Mouse (Mus musculus) limb, embryonic 13.5 days (tissue): ENCODE measurements at regions not wholly inside any gene's neighbourhood (a gene's known extent, or its start where the extent isn't known, plus 50 kb on each side); places are given as distances from the start of the nearest gene placed in this dataset.

Experiments
- ATAC-seq: fragments of 200-750 bp; cut with Nextera tagmentation; 2 replicates; pipeline ENCODE4 v1.8.0; 2017; ENCODE audit warnings: low read depth, moderate number of reproducible peaks, moderate TSS enrichment; ENCODE audit not compliant: low FRiP score
- H3K27ac ChIP-seq: fragments of 300-500 bp; sonication (generic); 2 replicates; pipeline ENCODE4 v1.5.1; 2015; ENCODE audit warnings: inconsistent platforms, mild to moderate bottlenecking, moderate library complexity
- H3K27me3 ChIP-seq: fragments of 300-500 bp; sonication (generic); 2 replicates; pipeline ENCODE4 v1.6.1; 2015; ENCODE audit warnings: mild to moderate bottlenecking, inconsistent platforms
- H3K36me3 ChIP-seq: fragments of 300-500 bp; sonication (generic); 2 replicates; pipeline ENCODE4 v1.6.1; 2015; ENCODE audit warnings: inconsistent platforms, mild to moderate bottlenecking, moderate library complexity
- H3K4me1 ChIP-seq: fragments of 300-500 bp; sonication (generic); 2 replicates; pipeline ENCODE4 v1.6.1; 2015; ENCODE audit warnings: inconsistent platforms
- H3K4me2 ChIP-seq: fragments of 300-500 bp; sonication (generic); replicated peaks from 2 replicates; pipeline ENCODE4 v1.6.1; 2015; ENCODE audit warnings: inconsistent platforms, mild to moderate bottlenecking, moderate library complexity
- H3K4me3 ChIP-seq: fragments of 300-500 bp; sonication (generic); 2 replicates; pipeline ENCODE4 v1.5.1; 2015; ENCODE audit warnings: moderate library complexity, mild to moderate bottlenecking, inconsistent platforms
- H3K9ac ChIP-seq: fragments of 300-500 bp; sonication (generic); 2 replicates; pipeline ENCODE4 v1.6.1; 2015; ENCODE audit warnings: mild to moderate bottlenecking, inconsistent platforms
- H3K9me3 ChIP-seq: fragments of 300-500 bp; sonication (generic); 2 replicates; pipeline ENCODE4 v1.6.1; 2016; ENCODE audit warnings: inconsistent platforms
- WGBS: fragments of 180-500 bp; shearing (Covaris S2); methylation state at CpG from one replicate; pipeline ENCODE4 v1.1.7; 2015; 5-methylcytosine and 5-hydroxymethylcytosine counted together

GRCm38 (mm10) chr13:97600136-97600535 is 160.3 kb downstream of the Gm10260 start:
- H3K27me3 ChIP-seq, result no peaks in the 10 kb centered on the region
- H3K4me1 ChIP-seq, result peaks cover 49% of the 10 kb centered on the region
- no peak for ATAC-seq
- no peak overlapping the region for H3K4me3 ChIP-seq
- WGBS, result 60% methylated on average over 7 of the region's 7 CpGs
- no peak overlapping the region for H3K4me2 ChIP-seq
- no peak overlapping the region for H3K9ac ChIP-seq
- no peaks in the 10 kb centered on the region for H3K9me3 ChIP-seq
- H3K36me3 ChIP-seq, result no peaks in the 10 kb centered on the region
- no peak overlapping the region for H3K27ac ChIP-seq

- Histone ChIP-seq H3K4me3 (no peak overlapping the region), H3K4me1 (peaks cover 49% of the 10 kb centered on the region), H3K9ac (no peak overlapping the region), H3K36me3 (no peaks in the 10 kb centered on the region), H3K9me3 (no peaks in the 10 kb centered on the region), H3K4me2 (no peak overlapping the region), H3K27me3 (no peaks in the 10 kb centered on the region), H3K27ac (no peak overlapping the region)
- WGBS, result 36% methylated on average over 15 of the region's 15 CpGs
- 0 out of 2 replicates have a peak, but pooled peaks have one; percentile 37 for ATAC-seq
These were observed 161.7 kb downstream of the Gm10260 start for GRCm38 (mm10) chr13:97598507-97599431.

- H3K9ac ChIP-seq, result no peak overlapping the region
- no peak overlapping the region for H3K4me3 ChIP-seq
- H3K4me2 ChIP-seq, result no peak overlapping the region
- H3K27me3 ChIP-seq, result no peaks in the 10 kb centered on the region
- no peak for ATAC-seq
- WGBS, result 79% methylated on average over 4 of the region's 4 CpGs
- H3K4me1 ChIP-seq, result peaks cover 19% of the 10 kb centered on the region
- H3K27ac ChIP-seq, result no peak overlapping the region
- H3K36me3 ChIP-seq, result no peaks in the 10 kb centered on the region
- 0 out of 2 replicates have a peak, but pooled peaks cover 3% of the 10 kb centered on the region for H3K9me3 ChIP-seq
These were observed 165.6 kb downstream of the Gm10260 start for GRCm38 (mm10) chr13:97594851-97595250.

GRCm38 (mm10) chr13:97589626-97590025 is 170.8 kb downstream of the Gm10260 start:
- Histone ChIP-seq H3K27me3 (no peaks in the 10 kb centered on the region), H3K4me1 (peaks cover 13% of the 10 kb centered on the region), H3K9ac (no peak overlapping the region), H3K4me3 (no peak overlapping the region), H3K27ac (no peak overlapping the region), H3K9me3 (0 out of 2 replicates have a peak, but pooled peaks cover 3% of the 10 kb centered on the region), H3K4me2 (no peak overlapping the region), H3K36me3 (no peaks in the 10 kb centered on the region)
- 53% methylated on average over 8 of the region's 8 CpGs for WGBS
- ATAC-seq, result no peak

GRCm38 (mm10) chr13:97588085-97588484 is 172.3 kb downstream of the Gm10260 start:
- 0 out of 2 replicates have a peak, but pooled peaks cover 1% of the 10 kb centered on the region for H3K9me3 ChIP-seq
- ATAC-seq, result no peak
- H3K9ac ChIP-seq, result no peak overlapping the region
- 40% methylated on average over 1 of the region's 1 CpGs for WGBS
- H3K27me3 ChIP-seq, result no peaks in the 10 kb centered on the region
- no peaks in the 10 kb centered on the region for H3K36me3 ChIP-seq
- H3K27ac ChIP-seq, result no peak overlapping the region
- no peak overlapping the region for H3K4me2 ChIP-seq
- H3K4me1 ChIP-seq, result peaks cover 13% of the 10 kb centered on the region
- H3K4me3 ChIP-seq, result no peak overlapping the region

GRCm38 (mm10) chr13:97587088-97587487 is 173.3 kb downstream of the Gm10260 start:
- H3K4me2 ChIP-seq, result no peak overlapping the region
- H3K9me3 ChIP-seq, result no peaks in the 10 kb centered on the region
- H3K27me3 ChIP-seq, result no peaks in the 10 kb centered on the region
- 50% methylated on average over 1 of the region's 1 CpGs for WGBS
- peaks cover 13% of the 10 kb centered on the region for H3K4me1 ChIP-seq
- H3K4me3 ChIP-seq, result no peak overlapping the region
- H3K36me3 ChIP-seq, result no peaks in the 10 kb centered on the region
- H3K9ac ChIP-seq, result no peak overlapping the region
- ATAC-seq, result no peak
- H3K27ac ChIP-seq, result no peak overlapping the region

GRCm38 (mm10) chr13:97584045-97584444 is 176.4 kb downstream of the Gm10260 start:
- no peak overlapping the region for H3K4me3 ChIP-seq
- H3K27ac ChIP-seq, result no peak overlapping the region
- H3K9me3 ChIP-seq, result no peaks in the 10 kb centered on the region
- 77% methylated on average over 4 of the region's 4 CpGs for WGBS
- no peaks in the 10 kb centered on the region for H3K27me3 ChIP-seq
- H3K4me2 ChIP-seq, result no peak overlapping the region
- no peak overlapping the region for H3K9ac ChIP-seq
- peaks cover 32% of the 10 kb centered on the region for H3K4me1 ChIP-seq
- ATAC-seq, result no peak
- H3K36me3 ChIP-seq, result no peaks in the 10 kb centered on the region

- no peaks in the 10 kb centered on the region for H3K9me3 ChIP-seq
- H3K27ac ChIP-seq, result no peak overlapping the region
- no peak for ATAC-seq
- peaks cover 4% of the 10 kb centered on the region; the same call in 1 of the 2 replicates for H3K27me3 ChIP-seq
- H3K4me3 ChIP-seq, result no peak overlapping the region
- H3K4me2 ChIP-seq, result no peak overlapping the region
- no peak overlapping the region for H3K9ac ChIP-seq
- H3K4me1 ChIP-seq, result peaks cover 38% of the 10 kb centered on the region
- 70% methylated on average over 4 of the region's 4 CpGs for WGBS
- no peaks in the 10 kb centered on the region for H3K36me3 ChIP-seq
These were observed 179.1 kb downstream of the Gm10260 start for GRCm38 (mm10) chr13:97581380-97581779.

GRCm38 (mm10) chr13:97580241-97580874 is 180.1 kb downstream of the Gm10260 start:
- peaks cover 4% of the 10 kb centered on the region; the same call in 1 of the 2 replicates for H3K27me3 ChIP-seq
- 43% methylated on average over 3 of the region's 3 CpGs for whole genome bisulfite sequencing
- H3K4me2 ChIP-seq, result no peak overlapping the region
- peaks cover 38% of the 10 kb centered on the region for H3K4me1 ChIP-seq
- no peak for ATAC-seq
- 0 out of 2 replicates have a peak overlapping the region, but pooled peaks have one; percentile 6 for H3K27ac ChIP-seq
- H3K36me3 ChIP-seq, result no peaks in the 10 kb centered on the region
- no peaks in the 10 kb centered on the region for H3K9me3 ChIP-seq
- no peak overlapping the region for H3K9ac ChIP-seq
- H3K4me3 ChIP-seq, result no peak overlapping the region

- H3K9ac ChIP-seq, result no peak overlapping the region
- H3K27me3 ChIP-seq, result peaks cover 4% of the 10 kb centered on the region; the same call in 1 of the 2 replicates
- H3K9me3 ChIP-seq, result no peaks in the 10 kb centered on the region
- no peak for ATAC-seq
- H3K4me1 ChIP-seq, result peaks cover 45% of the 10 kb centered on the region
- no peak overlapping the region for H3K4me3 ChIP-seq
- no peaks in the 10 kb centered on the region for H3K36me3 ChIP-seq
- no peak overlapping the region for H3K27ac ChIP-seq
- WGBS, result 49% methylated on average over 5 of the region's 5 CpGs
- H3K4me2 ChIP-seq, result no peak overlapping the region
These were observed 181.8 kb downstream of the Gm10260 start for GRCm38 (mm10) chr13:97578595-97578994.

- peaks cover 45% of the 10 kb centered on the region for H3K4me1 ChIP-seq
- no peaks in the 10 kb centered on the region for H3K36me3 ChIP-seq
- ATAC-seq, result peak; percentile 81; the same call in 1 of the 2 replicates
- no peak overlapping the region; the same call in 1 of the 2 replicates for H3K4me2 ChIP-seq
- 7% methylated on average over 9 of the region's 9 CpGs for WGBS
- H3K4me3 ChIP-seq, result no peak overlapping the region
- H3K9me3 ChIP-seq, result no peaks in the 10 kb centered on the region
- H3K27me3 ChIP-seq, result peaks cover 4% of the 10 kb centered on the region; the same call in 1 of the 2 replicates
- H3K27ac ChIP-seq, result peak overlapping the region; percentile 6; the same call in 1 of the 2 replicates
- H3K9ac ChIP-seq, result no peak overlapping the region
These were observed 183.2 kb downstream of the Gm10260 start for GRCm38 (mm10) chr13:97577081-97577785.
